Mouse (Mus musculus): Measurements from ENCODE around the gene Trpm1.

Gene Trpm1

GRCm38 (mm10) chr7:64163890-64164289 lies 10.3 kb downstream of the Trpm1 start:
- DNase-seq (ENCODE audit: low spot score in 2 of 2) = no peak

DNA sequence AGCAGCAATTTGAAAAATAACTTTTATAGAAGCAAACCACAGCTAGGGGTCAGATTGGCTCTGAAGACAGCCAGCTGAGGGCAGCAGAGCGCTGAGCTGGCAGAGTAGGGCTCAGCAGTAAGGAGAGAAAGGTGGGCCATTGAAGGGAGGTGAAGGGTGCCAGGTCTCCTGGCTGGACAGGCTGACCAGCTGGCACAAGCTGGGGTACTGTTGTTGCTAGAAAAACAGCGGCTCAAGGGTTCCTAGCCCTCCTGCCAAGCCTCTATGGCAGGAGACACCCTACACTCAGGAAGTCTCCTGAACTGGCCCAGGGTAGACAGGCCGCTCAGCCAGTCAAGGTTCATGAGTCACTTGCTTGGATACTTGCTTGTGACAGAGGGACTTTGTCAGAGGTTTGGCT lies 11.4 kb downstream of the Trpm1 start:
- DNase-seq (ENCODE audit: low spot score in 2 of 2) = no peak

DNA sequence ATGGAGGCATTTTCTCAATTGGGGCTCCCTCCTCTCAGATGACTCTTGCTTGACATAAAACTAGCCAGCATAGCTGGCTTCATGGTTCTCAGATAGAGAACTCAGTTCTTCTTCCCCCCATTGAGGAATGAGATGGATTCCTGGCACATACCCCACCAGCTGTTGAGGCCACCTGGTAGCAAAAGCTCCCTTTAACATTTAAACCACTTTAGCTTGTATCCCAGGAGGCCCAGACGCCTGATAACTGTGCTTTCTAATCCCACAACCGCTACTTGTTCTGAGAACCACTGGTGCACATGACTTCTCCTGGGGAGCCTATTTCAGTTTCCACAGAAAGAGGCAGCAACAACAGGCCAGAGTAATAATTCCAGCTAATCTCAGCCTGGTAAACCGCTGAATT lies 12.4 kb downstream of the Trpm1 start:
- no peak for DNase-seq (ENCODE audit: low spot score in 2 of 2)

DNA sequence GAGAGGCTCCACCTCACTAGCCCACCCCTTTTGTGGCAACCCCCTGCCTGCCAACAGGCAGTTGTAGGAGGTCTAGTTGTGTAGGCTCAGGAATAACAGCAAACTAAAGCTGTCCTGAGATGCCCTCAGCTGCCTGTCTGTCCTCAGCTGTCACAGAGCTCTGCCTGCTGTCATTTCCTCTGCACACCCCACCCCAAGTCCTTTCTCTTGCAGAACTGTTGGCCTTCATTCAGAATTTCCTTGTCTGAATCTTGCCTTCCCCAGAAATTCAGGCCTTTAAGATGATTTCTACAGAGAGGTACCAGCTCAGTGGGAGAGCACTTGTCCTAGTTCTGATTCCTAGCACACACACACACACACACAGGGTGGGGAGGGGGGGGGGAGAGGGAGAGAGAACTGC lies 13.1 kb downstream of the Trpm1 start:
- DNase-seq (ENCODE audit: low spot score in 2 of 2) = no peak

- no peak for DNase-seq (ENCODE audit: low spot score in 2 of 2)
These were observed 25.7 kb downstream of the Trpm1 start for GRCm38 (mm10) chr7:64179310-64179709.

GRCm38 (mm10) chr7:64185203-64185931 lies 31.7 kb downstream of the Trpm1 start:
- DNase-seq (ENCODE audit: low spot score in 2 of 2) = no peak

- no peak for DNase-seq (ENCODE audit: low spot score in 2 of 2)
These were observed 32.3 kb downstream of the Trpm1 start for GRCm38 (mm10) chr7:64185932-64186312.

DNA sequence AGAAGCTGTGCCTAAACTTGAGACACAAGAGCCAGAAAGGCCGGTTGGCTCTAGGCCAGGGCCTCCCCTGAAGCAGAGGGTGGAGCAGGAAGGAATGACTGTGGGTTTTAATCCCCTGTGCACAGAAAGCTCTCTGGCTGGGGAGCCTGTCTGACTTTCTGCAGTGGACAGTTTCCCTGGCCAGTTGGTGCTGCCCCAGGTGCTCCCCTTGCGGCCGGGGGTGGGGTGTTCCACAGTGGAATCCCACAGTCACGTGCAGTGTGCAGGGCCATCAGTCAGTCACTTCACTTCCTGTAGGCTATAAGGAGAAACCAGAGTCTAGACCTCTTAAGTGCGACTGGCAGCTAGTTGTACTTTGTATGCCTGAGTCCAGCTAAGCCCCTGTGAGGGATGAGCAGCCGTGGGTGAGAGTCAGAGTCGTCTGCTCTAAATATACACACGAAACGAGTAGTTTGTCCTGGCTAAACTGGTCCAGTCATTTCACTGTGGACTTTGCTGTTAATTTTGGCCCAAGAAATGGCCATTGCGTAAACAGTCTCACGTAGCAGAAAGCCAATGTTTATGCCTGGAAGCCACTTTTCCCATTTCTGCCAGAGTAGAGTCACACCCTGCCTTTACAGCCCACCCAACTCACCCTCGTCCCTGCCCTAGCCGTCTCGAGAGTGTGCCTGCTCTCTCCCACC lies 38.8 kb downstream of the Trpm1 start:
- no peak for DNase-seq (ENCODE audit: low spot score in 2 of 2)

- no peak for DNase-seq (ENCODE audit: low spot score in 2 of 2)
These were observed 39.8 kb downstream of the Trpm1 start for GRCm38 (mm10) chr7:64193476-64193875.

- DNase-seq (ENCODE audit: low spot score in 2 of 2) = no peak
These were observed 42.5 kb downstream of the Trpm1 start for GRCm38 (mm10) chr7:64196114-64196513.

DNA sequence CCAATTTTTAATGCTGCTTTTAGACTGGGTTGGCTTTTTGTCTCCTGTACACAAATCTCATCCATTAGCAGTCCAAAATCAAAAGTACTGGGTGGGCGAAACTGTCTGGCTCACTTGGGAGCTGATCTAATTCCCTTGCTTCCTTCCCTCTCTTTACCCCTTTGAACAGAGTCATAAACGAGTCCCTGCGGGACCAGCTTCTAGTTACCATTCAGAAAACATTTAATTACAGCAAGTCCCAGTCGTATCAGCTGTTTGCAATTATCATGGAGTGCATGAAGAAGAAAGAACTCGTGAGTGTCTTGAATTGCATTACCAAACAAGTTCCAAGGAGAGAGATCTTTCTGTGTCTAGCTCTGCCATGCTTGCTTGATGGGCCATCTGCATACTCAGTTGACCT lies 55.1 kb downstream of the Trpm1 start:
- no peak for DNase-seq (ENCODE audit: low spot score in 2 of 2)

GRCm38 (mm10) chr7:64212870-64213269 lies 59.2 kb downstream of the Trpm1 start:
- no peak for DNase-seq (ENCODE audit: low spot score in 2 of 2)

GRCm38 (mm10) chr7:64214066-64214465 lies 60.4 kb downstream of the Trpm1 start:
- no peak for DNase-seq (ENCODE audit: low spot score in 2 of 2)

GRCm38 (mm10) chr7:64215613-64216012 lies 62.0 kb downstream of the Trpm1 start:
- DNase-seq (ENCODE audit: low spot score in 2 of 2) = peak; percentile 17 to 44

- DNase-seq (ENCODE audit: low spot score in 2 of 2) = no peak
These were observed 63.8 kb downstream of the Trpm1 start for GRCm38 (mm10) chr7:64217428-64217827.

DNA sequence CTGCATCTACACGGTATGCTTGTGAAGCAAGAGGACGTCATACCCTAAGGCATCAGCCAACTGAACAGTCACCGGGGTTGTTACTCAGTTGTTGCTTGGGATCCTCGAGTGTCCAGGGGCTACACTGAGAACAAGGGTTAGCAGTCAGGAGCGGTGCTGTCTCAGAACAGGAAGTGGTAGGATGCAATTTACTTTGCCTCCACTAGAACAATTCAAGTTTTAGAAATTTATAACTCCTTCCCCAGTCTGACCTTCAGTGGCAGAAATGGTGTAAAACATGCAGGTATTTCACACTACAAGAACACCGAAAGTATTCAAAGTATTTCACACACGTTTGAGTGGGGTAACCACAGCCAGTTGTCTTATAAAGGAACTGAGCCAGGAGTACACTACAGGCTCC lies 66.1 kb downstream of the Trpm1 start:
- no peak for DNase-seq (ENCODE audit: low spot score in 2 of 2)

GRCm38 (mm10) chr7:64223215-64223614 lies 69.6 kb downstream of the Trpm1 start:
- no peak for DNase-seq (ENCODE audit: low spot score in 2 of 2)

GRCm38 (mm10) chr7:64226339-64227194 lies 72.9 kb downstream of the Trpm1 start:
- no peak for DNase-seq (ENCODE audit: low spot score in 2 of 2)

GRCm38 (mm10) chr7:64227586-64227985 lies 74.0 kb downstream of the Trpm1 start:
- DNase-seq (ENCODE audit: low spot score in 2 of 2) = no peak

DNA sequence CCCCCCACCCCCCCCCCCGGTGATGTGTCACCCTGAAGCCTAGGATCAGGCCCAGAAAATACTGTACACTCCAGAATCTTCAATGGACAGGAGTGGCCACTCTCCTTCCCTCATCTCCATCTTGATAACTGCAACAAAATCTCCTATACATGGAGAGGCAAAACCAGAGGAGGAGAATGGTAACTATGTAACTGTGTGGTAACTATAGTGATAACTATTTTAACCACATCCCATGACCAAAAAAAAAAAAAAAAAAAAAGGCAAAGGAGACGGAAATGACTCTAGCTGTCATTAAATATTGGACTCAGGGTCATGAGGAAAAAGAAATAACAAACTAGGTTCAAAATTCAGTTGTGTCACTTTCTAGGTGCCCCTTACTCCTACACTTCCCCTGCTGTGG lies 74.7 kb downstream of the Trpm1 start:
- DNase-seq (ENCODE audit: low spot score in 2 of 2) = no peak

DNA sequence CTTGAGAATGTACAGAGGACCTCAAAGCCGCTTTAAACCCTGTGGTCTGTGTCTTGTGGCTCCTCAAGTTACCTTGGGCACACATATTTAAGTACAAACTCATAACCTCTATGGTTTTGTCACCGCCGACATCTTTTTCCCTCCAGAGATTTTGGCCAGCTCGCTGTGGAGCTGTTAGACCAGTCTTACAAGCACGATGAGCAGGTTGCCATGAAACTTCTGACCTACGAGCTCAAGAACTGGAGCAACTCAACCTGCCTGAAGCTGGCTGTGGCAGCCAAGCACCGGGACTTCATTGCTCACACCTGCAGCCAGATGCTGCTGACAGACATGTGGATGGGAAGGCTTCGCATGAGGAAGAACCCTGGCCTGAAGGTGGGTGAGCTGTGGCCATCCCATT lies 76.3 kb downstream of the Trpm1 start:
- DNase-seq (ENCODE audit: low spot score in 2 of 2) = no peak

DNA sequence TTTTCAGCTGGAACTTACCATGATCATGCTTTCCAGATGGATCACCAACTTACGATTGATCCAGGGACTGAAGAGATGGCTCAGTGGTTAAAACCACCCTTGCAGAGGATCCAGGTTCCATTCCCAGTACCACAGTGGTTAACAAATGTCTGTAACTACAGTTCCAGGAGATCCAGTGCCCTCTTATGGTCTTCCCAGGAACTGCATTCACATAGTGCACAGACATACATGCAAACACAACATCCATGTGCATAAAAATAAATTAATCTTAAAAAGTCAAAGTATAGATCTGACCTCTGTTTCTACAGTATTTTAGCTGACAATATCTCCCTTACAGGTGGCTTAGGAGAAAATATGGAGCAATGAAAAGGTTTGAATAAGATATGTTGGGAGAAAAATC lies 77.4 kb downstream of the Trpm1 start:
- DNase-seq (ENCODE audit: low spot score in 2 of 2) = no peak

- no peak for DNase-seq (ENCODE audit: low spot score in 2 of 2)
These were observed 78.4 kb downstream of the Trpm1 start for GRCm38 (mm10) chr7:64231996-64232395.

All from right cerebral cortex, postnatal 36 days (tissue).